Comparison of ENCODE assay signal across 13 mouse cellular contexts in genomic region chr12:46816291-46816690, GRCm38 (mm10). TPM values are rescaled to one million over a fixed set of nuclear protein-coding genes. Genes with fewer than 3 reads are reported as not detected.
DNase-seq lines count a peak whose midpoint lies in the region; ATAC-seq lines count a peak whose summit lies in the region.
"Had no signal": no experiment of that assay in that cellular context is flagged by ENCODE, and none has a peak within 500 bp of the region (broad histone marks: within the 10 kb centered on the region; RNA-seq: fewer than 3 reads in every experiment).

No protein-coding gene starts in this region.

- peak overlapping the region; percentile 45; the same call in 1 of the 2 replicates for H3K9ac ChIP-seq in forebrain, embryonic 14.5 days (ENCODE audit: low read length)
- peak overlapping the region; percentile 52 for H3K9ac ChIP-seq in neural tube, embryonic 15.5 days (replicated peaks)
- H3K9ac ChIP-seq: lung, embryonic 14.5 days had no signal

- no peak for ATAC-seq in forebrain, embryonic 14.5 days
- ATAC-seq in neural tube, embryonic 15.5 days (ENCODE audit: low FRiP score): no peak
- no peak for ATAC-seq in megakaryocyte progenitor cell, adult 5-6 weeks (replicated peaks; ENCODE audit: poor library complexity)

- H3K4me3 ChIP-seq in forebrain, embryonic 14.5 days (ENCODE audit: low read depth, low read length): peak overlapping the region; percentile 82
- H3K4me3 ChIP-seq in neural tube, embryonic 15.5 days (replicated peaks): peak overlapping the region; percentile 80

- DNase-seq in cerebellum, postnatal 10 days: peak; percentile 12 to 30
- DNase-seq in cerebellum, adult 9-10 months: no peak
- DNase-seq in forebrain, embryonic 14.5 days (ENCODE audit: low spot score): peak; percentile 63
- peak; percentile 12 for DNase-seq in mesoderm, embryonic 11.5 days (ENCODE audit: low read depth, low spot score)
- no peak for DNase-seq in left cerebral cortex, adult 8-10 months (ENCODE audit: low spot score in 2 of 2)
- DNase-seq in frontal cortex, postnatal 10 days (ENCODE audit: low spot score in 2 of 2): no peak
- DNase-seq: heart, postnatal 14 days; kidney, adult 2 months; lung, embryonic 14.5 days; spleen, adult 18-20 months had no signal

- no peaks in the 10 kb centered on the region for H3K9me3 ChIP-seq in forebrain, embryonic 14.5 days (replicated peaks; ENCODE audit: control insufficient read depth, low read length)
- no peaks in the 10 kb centered on the region for H3K9me3 ChIP-seq in neural tube, embryonic 15.5 days (replicated peaks)

- no peaks in the 10 kb centered on the region for H3K36me3 ChIP-seq in forebrain, embryonic 14.5 days (ENCODE audit: control insufficient read depth, insufficient read depth, low read length)
- H3K36me3 ChIP-seq in neural tube, embryonic 15.5 days: no peaks in the 10 kb centered on the region

- WGBS in forebrain, embryonic 14.5 days: 11% methylated on average over 3 of the region's 3 CpGs
- WGBS in neural tube, embryonic 15.5 days: 22% methylated on average over 3 of the region's 3 CpGs

- peak overlapping the region; percentile 72 for H3K4me2 ChIP-seq in forebrain, embryonic 14.5 days (ENCODE audit: low read length)
- H3K4me2 ChIP-seq in neural tube, embryonic 15.5 days: peak overlapping the region; percentile 65

- peaks cover 5% of the 10 kb centered on the region; the same call in 1 of the 2 replicates for H3K4me1 ChIP-seq in forebrain, embryonic 14.5 days (ENCODE audit: control insufficient read depth, insufficient read depth, low read length)
- 0 out of 2 replicates have a peak, but pooled peaks cover 5% of the 10 kb centered on the region for H3K4me1 ChIP-seq in neural tube, embryonic 15.5 days

- no peaks in the 10 kb centered on the region for H3K27me3 ChIP-seq in forebrain, embryonic 14.5 days (replicated peaks; ENCODE audit: control insufficient read depth, insufficient read depth, low read length)
- no peaks in the 10 kb centered on the region for H3K27me3 ChIP-seq in neural tube, embryonic 15.5 days (replicated peaks)

- peak overlapping the region; percentile 17 for H3K27ac ChIP-seq in forebrain, embryonic 14.5 days (ENCODE audit: low read depth, low read length)
- peak overlapping the region; percentile 100 for H3K27ac ChIP-seq in neural tube, embryonic 15.5 days (replicated peaks)

RNA-seq across cellular contexts. Expression of gene Nova1, which starts 2.4 kb away (rescaled TPM):
- 29.1 and 30.1 TPM in 2 replicates for polyA plus RNA-seq in forebrain, embryonic 14.5 days (2014; fragmentation: Nextera tagmentation; extraction: Ambion mirVana)
- polyA plus RNA-seq in neural tube, embryonic 15.5 days (2015; fragmentation: Nextera tagmentation; extraction: Ambion mirVana): 84.1 and 110 TPM in 2 replicates
- total RNA-seq in left cerebral cortex, adult 8-10 months (2022): 10 to 100 TPM; 47.4 to 60.1 (median 51.0) TPM
- total RNA-seq in megakaryocyte progenitor cell, adult 5-6 weeks (2015): not detected in 2 replicates
- not detected in 2 replicates for total RNA-seq in megakaryocyte progenitor cell, adult 5-6 weeks (2017)
- total RNA-seq: megakaryocyte-erythroid progenitor cell, adult 5-6 weeks had no signal

Comparison
In these comparisons a context has a peak if more than half of its experiments do, and no peak if none do; other contexts are left out.
1. DNase-seq: peak in cerebellum, postnatal 10 days (2 of 2), forebrain, embryonic 14.5 days (single experiment) and mesoderm, embryonic 11.5 days (single experiment); none in cerebellum, adult 9-10 months (single experiment), left cerebral cortex, adult 8-10 months (0 of 2) and frontal cortex, postnatal 10 days (0 of 2).
2. RNA of gene Nova1, which starts 2.4 kb away (total RNA-seq): 47.4 to 60.1 TPM in left cerebral cortex, adult 8-10 months; not detected in megakaryocyte progenitor cell, adult 5-6 weeks; every median in the first group is over 10 times any median in the second.